Mouse (Mus musculus) cerebellum, adult 2 months (tissue): ENCODE data around the gene Mdp1.

Experiments
- CTCF ChIP-seq: fragments of 200-500 bp; IDR thresholded peaks from 2 replicates; pipeline ENCODE4 v1.5.1; 2011; ENCODE audit warnings: low read depth, mild to moderate bottlenecking, control low read depth, low read length, moderate library complexity, borderline replicate concordance; ENCODE audit not compliant: insufficient read depth
- POLR2A ChIP-seq: fragments of 200-500 bp; IDR thresholded peaks from 2 replicates; pipeline ENCODE4 v1.6.1; 2011; ENCODE audit warnings: low read length, control low read depth, borderline replicate concordance; ENCODE audit not compliant: insufficient read depth

GRCm38 (mm10) chr14:55641291-55641690 is 19.0 kb downstream of the Mdp1 start:
- TF ChIP-seq POLR2A (no peak), CTCF (no peak)
